Mouse (Mus musculus) C2C12 (cell line): ENCODE measurements around the gene Nxn. TPM values are rescaled to one million over a fixed set of nuclear protein-coding genes. Genes with fewer than 3 reads are reported as not detected.

Source experiments
- H3K27me3 ChIP-seq: one replicate; pipeline ENCODE4 v1.6.1; 2011; ENCODE audit not compliant: control insufficient read depth, insufficient read depth, insufficient read length
- H3K36me3 ChIP-seq: one replicate; pipeline ENCODE4 v1.6.1; 2011; ENCODE audit not compliant: control insufficient read depth, insufficient read depth
- H3K4me3 ChIP-seq: one replicate; pipeline ENCODE4 v1.5.1; 2011; ENCODE audit warnings: mild to moderate bottlenecking, control low read depth; ENCODE audit not compliant: poor library complexity, insufficient read depth, severe bottlenecking
- H3K79me2 ChIP-seq: one replicate; pipeline ENCODE4 v1.6.1; 2011; ENCODE audit not compliant: control insufficient read depth, insufficient read depth
- H3K79me3 ChIP-seq: one replicate; pipeline ENCODE4 v1.6.1; 2011; ENCODE audit warnings: low read depth, control low read depth
- H3ac ChIP-seq: one replicate; pipeline ENCODE3; 2011; ENCODE audit warnings: low read depth; ENCODE audit not compliant: control insufficient read depth, insufficient read length
- CEBPB ChIP-seq: IDR thresholded peaks from one replicate; pipeline ENCODE4 v1.6.1; 2011; ENCODE audit warnings: low read depth, mild to moderate bottlenecking, control low read depth, moderate library complexity
- CTCF ChIP-seq: IDR thresholded peaks from one replicate; pipeline ENCODE4 v1.5.1; 2011; ENCODE audit not compliant: control insufficient read depth, insufficient read depth, insufficient read length
- FOSL1 ChIP-seq: IDR thresholded peaks from one replicate; pipeline ENCODE4 v1.8.0; 2011; ENCODE audit warnings: mild to moderate bottlenecking, low read length; ENCODE audit not compliant: poor library complexity, insufficient read depth, severe bottlenecking
- MAX ChIP-seq: IDR thresholded peaks from one replicate; pipeline ENCODE4 v1.6.1; 2011; ENCODE audit warnings: mild to moderate bottlenecking, control low read depth
- MYOD1 ChIP-seq: IDR thresholded peaks from one replicate; pipeline ENCODE4 v1.6.1; 2011; ENCODE audit warnings: low read depth; ENCODE audit not compliant: control insufficient read depth, insufficient read length
- MYOG ChIP-seq: IDR thresholded peaks from one replicate; pipeline ENCODE4 v1.6.1; 2011; ENCODE audit not compliant: control insufficient read depth, insufficient read length; ENCODE audit errors: extremely low read depth
- USF1 ChIP-seq: IDR thresholded peaks from one replicate; pipeline ENCODE4 v1.6.1; 2011; ENCODE audit warnings: low read depth, mild to moderate bottlenecking, control low read depth, moderate library complexity
- polyA plus RNA-seq: library from polyadenylated mRNA; unstranded; fragments of >200 nt; fragmentation: generic; extraction: Trizol; gene quantifications from one replicate; pipeline ENCODE4 v1.2.1, GENCODE M21; 2012; ENCODE audit warnings: missing spikeins

Nxn gene
- polyA plus RNA-seq, 1 experiment = 85.5 TPM

GRCm38 (mm10) chr11:76332240-76332639 lies 66.7 kb downstream of the Nxn start:
- Histone ChIP-seq H3ac (no peak overlapping the region), H3K27me3 (no peaks in the 10 kb centered on the region), H3K4me3 (no peak overlapping the region), H3K36me3 (peaks cover 3% of the 10 kb centered on the region), H3K79me3 (peaks cover 30% of the 10 kb centered on the region), H3K79me2 (peaks cover 86% of the 10 kb centered on the region)
- TF ChIP-seq MYOD1 = no peak
- no peak for TF ChIP-seq FOSL1
- TF ChIP-seq USF1 = no peak
- TF ChIP-seq CTCF = no peak
- TF ChIP-seq CEBPB = no peak
- no peak for TF ChIP-seq MYOG
- TF ChIP-seq MAX = no peak

GRCm38 (mm10) chr11:76328522-76329290 lies 70.2 kb downstream of the Nxn start:
- TF ChIP-seq CTCF = no peak
- TF ChIP-seq FOSL1 = no peak
- no peak for TF ChIP-seq MYOG
- no peak for TF ChIP-seq USF1
- TF ChIP-seq CEBPB = no peak
- TF ChIP-seq MYOD1 = no peak
- no peak for TF ChIP-seq MAX
- H3K79me2 ChIP-seq = peaks cover 81% of the 10 kb centered on the region
- no peak overlapping the region for H3ac ChIP-seq
- no peaks in the 10 kb centered on the region for H3K27me3 ChIP-seq
- peaks cover 6% of the 10 kb centered on the region for H3K36me3 ChIP-seq
- H3K79me3 ChIP-seq = peaks cover 31% of the 10 kb centered on the region
- H3K4me3 ChIP-seq = no peak overlapping the region

- Histone ChIP-seq H3ac (no peak overlapping the region), H3K27me3 (no peaks in the 10 kb centered on the region)
- TF ChIP-seq FOSL1 = no peak
These were observed 70.9 kb downstream of the Nxn start for GRCm38 (mm10) chr11:76328084-76328483.

GRCm38 (mm10) chr11:76326672-76327071 lies 72.3 kb downstream of the Nxn start:
- Histone ChIP-seq H3ac (no peak overlapping the region), H3K79me2 (peaks cover 80% of the 10 kb centered on the region), H3K79me3 (peaks cover 30% of the 10 kb centered on the region), H3K36me3 (peaks cover 6% of the 10 kb centered on the region), H3K4me3 (no peak overlapping the region), H3K27me3 (no peaks in the 10 kb centered on the region)
- TF ChIP-seq CEBPB = no peak
- TF ChIP-seq FOSL1 = no peak
- no peak for TF ChIP-seq CTCF
- no peak for TF ChIP-seq MAX
- no peak for TF ChIP-seq USF1
- no peak for TF ChIP-seq MYOD1
- TF ChIP-seq MYOG = no peak

More at GRCm38 (mm10) chr11:76328084-76328483, 70.9 kb downstream of the Nxn start:
- no peak overlapping the region for H3K4me3 ChIP-seq
- peaks cover 6% of the 10 kb centered on the region for H3K36me3 ChIP-seq
- H3K79me2 ChIP-seq = peaks cover 77% of the 10 kb centered on the region
- H3K79me3 ChIP-seq = peaks cover 29% of the 10 kb centered on the region

- peaks cover 79% of the 10 kb centered on the region for H3K79me2 ChIP-seq
- H3ac ChIP-seq = no peak overlapping the region
- no peaks in the 10 kb centered on the region for H3K27me3 ChIP-seq
- H3K79me3 ChIP-seq = peaks cover 27% of the 10 kb centered on the region
- no peak for TF ChIP-seq MYOG
- no peak for TF ChIP-seq MYOD1
- no peak for TF ChIP-seq CEBPB
- TF ChIP-seq MAX = no peak
- no peak for TF ChIP-seq USF1
- no peak for TF ChIP-seq CTCF
- no peak for TF ChIP-seq FOSL1
- no peak overlapping the region for H3K4me3 ChIP-seq
- H3K36me3 ChIP-seq = peaks cover 6% of the 10 kb centered on the region
These were observed 72.9 kb downstream of the Nxn start for GRCm38 (mm10) chr11:76326051-76326450.

GRCm38 (mm10) chr11:76324801-76325200 lies 74.1 kb downstream of the Nxn start:
- no peak overlapping the region for H3K4me3 ChIP-seq
- H3K79me2 ChIP-seq = peaks cover 79% of the 10 kb centered on the region
- no peak for TF ChIP-seq USF1
- no peak for TF ChIP-seq CTCF
- TF ChIP-seq MYOD1 = no peak
- TF ChIP-seq FOSL1 = no peak
- no peak for TF ChIP-seq MYOG
- no peak for TF ChIP-seq CEBPB
- no peak for TF ChIP-seq MAX
- H3K36me3 ChIP-seq = peaks cover 6% of the 10 kb centered on the region
- no peaks in the 10 kb centered on the region for H3K27me3 ChIP-seq
- H3K79me3 ChIP-seq = peaks cover 25% of the 10 kb centered on the region
- no peak overlapping the region for H3ac ChIP-seq
